Mouse (Mus musculus) left cerebral cortex, adult 18-20 months (tissue): ENCODE data around the gene Atp5k. TPM values are rescaled to one million over a fixed set of nuclear protein-coding genes. Genes with fewer than 3 reads are reported as not detected.
A peak's percentile ranks its signal among the peaks of the same experiment; 100 is the strongest.

ENCODE experiments used
- DNase-seq, 2 experiments: peaks; one replicate each; pipeline ENCODE4 v3.0.0; 2021 to 2022; ENCODE audit warnings: low spot score in 2 of 2, mixed read lengths in 1 of 2
- long read RNA-seq, 2 experiments: library from polyadenylated mRNA; stranded (forward); transcript quantifications; one replicate each; pipeline ENCODE4 v2.0.0; 2021
- total RNA-seq, 2 experiments: library from RNA; stranded (reverse); gene quantifications; 2 replicates each; pipeline ENCODE4 v1.2.3; 2021

Atp5k gene
- 100 to 1,000 TPM; 232 to 256 TPM for total RNA-seq
- long read RNA-seq, experiment 1, transcript Atp5k-203 (3 exons, 563 nt): minor isoform, 7 of 139 reads
- long read RNA-seq, experiment 1, transcript Atp5k-201 (4 exons, 371 nt): major isoform, 126 of 139 reads
- long read RNA-seq, experiment 1, partial matches to known transcripts: 2 of 139 reads
- long read RNA-seq, experiment 1, other reads (novel, unspliced or antisense): 4 of 139 reads
- long read RNA-seq, experiment 2, transcript Atp5k-201 (4 exons, 371 nt): major isoform, 167 of 172 reads
- long read RNA-seq, experiment 2, partial matches to known transcripts: 1 of 172 reads
- long read RNA-seq, experiment 2, other reads (novel, unspliced or antisense): 0 of 172 reads

DNA sequence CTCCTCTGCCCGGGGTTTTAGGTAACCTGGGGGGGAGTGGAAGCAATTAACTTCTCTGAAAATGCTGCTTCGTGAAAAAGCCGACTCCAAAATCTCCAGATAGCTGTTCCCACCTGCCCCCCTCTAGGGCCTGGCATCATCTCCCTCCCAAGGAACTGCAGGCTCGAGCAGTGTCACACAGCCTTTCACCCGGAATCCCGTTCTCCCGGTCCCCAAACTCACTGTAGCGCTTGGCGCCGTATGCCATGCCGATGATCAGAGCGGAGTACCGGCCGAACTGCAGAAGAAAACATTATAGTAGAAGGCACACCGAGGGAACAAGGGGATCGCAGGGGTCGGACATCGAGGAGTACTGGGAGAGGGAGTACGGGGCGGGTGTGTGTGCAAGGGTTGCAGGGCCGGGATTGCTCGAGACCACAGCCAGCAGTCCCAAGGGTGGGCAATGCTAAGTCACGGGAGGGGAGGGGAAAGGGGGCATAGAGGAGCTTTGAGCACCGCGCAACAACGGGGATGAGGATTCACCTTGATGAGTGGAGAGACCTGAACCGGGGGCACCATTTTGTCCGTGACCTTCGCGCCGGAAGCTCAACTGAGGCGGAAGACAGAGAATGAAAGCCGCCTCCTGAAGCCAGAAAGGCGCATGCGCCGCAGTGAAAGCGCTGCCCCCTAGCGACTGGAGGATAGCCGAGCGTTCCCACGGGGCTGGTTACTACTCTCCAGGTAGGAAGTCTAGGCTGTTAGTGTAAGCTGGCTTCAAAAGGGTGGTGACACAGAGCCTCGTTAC lies at the start of gene Atp5k:
Atp5k (minus strand) TSS at position 645 of the 784 bp plus-strand sequence.
- DNase-seq: peak; percentile 95

DNA sequence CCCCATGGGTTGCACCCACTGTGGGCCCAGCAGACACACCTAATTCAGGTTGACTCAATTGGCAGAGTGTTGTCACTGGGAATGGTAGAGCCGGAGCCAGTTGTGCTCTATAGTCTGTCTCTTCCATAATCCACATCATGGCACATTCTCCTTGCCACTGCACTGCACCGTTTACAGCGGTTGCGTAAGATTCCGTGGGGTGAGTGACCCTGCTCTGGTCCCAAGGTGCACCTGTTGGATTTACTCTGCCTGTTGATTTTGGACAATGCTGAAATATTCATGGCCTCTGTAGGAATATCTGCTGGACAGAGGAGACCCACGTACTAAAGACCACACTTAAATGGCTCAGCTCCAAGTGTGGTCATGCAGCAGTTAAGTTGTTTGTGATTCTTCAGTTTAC lies 48.8 kb upstream of the Atp5k start:
- DNase-seq: no peak

DNA sequence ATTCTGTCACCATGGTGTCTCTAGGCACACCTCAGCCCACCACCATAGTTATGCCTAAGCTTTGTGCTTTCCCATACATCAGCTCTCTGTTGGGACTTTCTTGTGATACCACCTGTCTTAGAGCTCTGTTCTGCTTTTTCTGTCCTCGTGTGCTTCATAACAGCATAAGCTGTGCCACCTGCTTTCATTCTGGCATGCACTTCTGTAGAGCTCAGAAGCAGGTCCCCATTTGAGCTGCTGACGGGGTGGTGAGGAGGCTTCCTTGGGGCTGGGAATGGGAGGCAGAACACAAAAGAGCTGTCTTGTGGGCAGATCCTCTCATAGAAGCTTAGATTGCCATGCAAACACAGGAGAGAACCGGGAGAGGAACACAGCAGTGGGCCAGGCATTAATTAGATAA lies 41.7 kb upstream of the Atp5k start:
- no peak for DNase-seq

DNA sequence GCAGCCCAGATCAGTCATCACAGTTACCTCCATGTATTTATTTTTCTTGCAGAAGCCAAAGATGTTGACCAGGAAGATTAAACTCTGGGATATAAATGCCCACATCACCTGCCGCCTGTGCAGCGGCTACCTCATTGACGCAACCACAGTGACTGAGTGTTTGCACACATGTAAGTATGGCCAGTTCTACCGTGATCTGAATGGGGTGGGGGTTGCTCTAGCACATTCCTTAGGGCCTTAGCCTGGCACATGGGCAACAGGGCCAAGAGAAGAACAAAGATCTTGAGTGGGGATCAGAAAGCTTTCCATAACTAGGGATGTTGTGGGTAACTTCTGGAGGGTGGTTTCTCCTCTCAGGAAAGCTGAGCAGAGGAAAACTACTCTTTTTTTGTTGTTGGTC lies 39.5 kb upstream of the Atp5k start:
- DNase-seq: no peak

DNA sequence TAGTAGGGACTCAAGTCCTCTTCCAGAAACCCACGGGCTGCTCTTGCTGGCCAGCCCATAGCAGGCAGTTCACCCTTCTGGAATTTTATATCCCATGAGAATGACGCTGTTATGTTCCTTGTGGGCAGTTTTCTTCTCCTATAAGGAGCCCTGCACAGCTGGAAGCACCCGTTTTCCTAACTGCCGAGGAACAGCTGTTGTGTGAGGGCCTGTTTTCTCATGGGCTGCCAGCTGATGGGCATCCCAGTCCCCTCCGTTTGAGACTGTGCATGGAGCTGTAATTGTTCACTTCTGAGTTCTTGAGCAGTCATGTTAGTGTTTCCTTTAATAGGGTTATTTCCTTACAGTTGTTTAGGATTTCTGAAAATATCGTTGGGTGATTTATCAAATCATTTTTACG lies 35.4 kb upstream of the Atp5k start:
- DNase-seq: no peak

DNA sequence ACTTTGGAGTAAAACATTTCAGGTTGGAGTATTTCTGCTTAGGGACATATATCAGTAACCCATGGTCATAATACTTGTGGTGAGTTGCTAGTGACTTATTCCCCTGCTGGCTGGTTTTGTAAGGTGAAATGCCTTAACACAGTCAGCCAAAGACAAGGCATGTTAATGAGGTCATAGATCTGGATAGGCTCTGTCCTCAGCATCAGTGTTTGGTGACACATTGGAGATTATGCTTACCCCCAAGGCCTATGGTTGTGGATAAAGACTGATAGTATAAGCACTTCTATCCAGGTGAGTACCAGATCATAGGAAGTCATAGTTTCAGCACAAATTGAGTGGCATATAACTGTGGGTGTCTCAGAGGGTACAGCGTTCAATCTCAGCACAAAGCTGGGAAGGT lies 32.4 kb upstream of the Atp5k start:
- DNase-seq: no peak

- no peak for DNase-seq
These were observed 31.1 kb upstream of the Atp5k start for GRCm38 (mm10) chr5:108465131-108465891.

GRCm38 (mm10) chr5:108462446-108462845 lies 28.2 kb upstream of the Atp5k start:
- DNase-seq: no peak

- peak; percentile 95 to 97 for DNase-seq
These were observed 27.1 kb upstream of the Atp5k start, which contains the start of gene Pcgf3 for GRCm38 (mm10) chr5:108461082-108462065. Gene Pcgf3, plus strand, starts transcription at chr5:108461232.

GRCm38 (mm10) chr5:108460461-108460860 lies 26.2 kb upstream of the Atp5k start:
- DNase-seq: no peak

DNA sequence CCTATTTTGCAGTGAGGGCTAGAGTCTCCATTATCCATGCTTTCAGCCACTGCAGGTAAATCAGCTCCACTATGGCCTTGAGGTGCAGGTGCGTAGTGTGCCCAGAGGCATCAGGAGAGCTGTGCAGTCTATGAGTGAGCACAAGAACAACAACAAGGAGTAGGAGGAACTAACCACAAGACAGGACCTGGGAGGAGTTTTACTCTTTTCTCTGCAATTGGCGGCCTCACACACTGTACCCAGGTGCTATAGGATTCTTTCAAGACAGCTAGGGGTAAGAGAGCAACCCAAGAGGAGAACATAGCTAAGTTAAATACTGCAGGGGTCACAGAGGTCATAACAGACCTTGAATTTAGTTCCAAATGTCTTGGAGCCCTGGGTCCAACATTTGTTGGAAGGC lies 24.5 kb upstream of the Atp5k start:
- DNase-seq: no peak

DNA sequence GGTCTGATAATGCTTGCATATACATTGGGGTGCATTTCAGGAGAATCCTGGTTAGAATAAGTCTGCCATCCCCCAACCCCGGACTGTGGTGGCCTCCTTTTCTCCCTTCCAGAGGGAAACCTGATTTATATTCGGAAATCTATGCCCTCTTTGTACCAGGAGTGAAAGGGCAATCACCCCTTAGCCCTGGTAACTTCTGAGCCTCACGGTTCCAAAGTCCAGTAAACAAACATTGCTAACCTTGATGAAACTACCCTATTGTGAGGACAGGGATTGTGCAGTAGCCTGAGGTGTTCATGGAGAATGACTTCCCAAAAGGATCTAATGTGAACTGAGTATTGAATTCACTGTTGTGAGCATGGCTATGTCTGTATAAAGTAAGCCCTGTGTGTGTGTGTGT lies 19.8 kb upstream of the Atp5k start:
- no peak for DNase-seq

- no peak for DNase-seq
These were observed 18.2 kb upstream of the Atp5k start for GRCm38 (mm10) chr5:108452422-108452821.

DNA sequence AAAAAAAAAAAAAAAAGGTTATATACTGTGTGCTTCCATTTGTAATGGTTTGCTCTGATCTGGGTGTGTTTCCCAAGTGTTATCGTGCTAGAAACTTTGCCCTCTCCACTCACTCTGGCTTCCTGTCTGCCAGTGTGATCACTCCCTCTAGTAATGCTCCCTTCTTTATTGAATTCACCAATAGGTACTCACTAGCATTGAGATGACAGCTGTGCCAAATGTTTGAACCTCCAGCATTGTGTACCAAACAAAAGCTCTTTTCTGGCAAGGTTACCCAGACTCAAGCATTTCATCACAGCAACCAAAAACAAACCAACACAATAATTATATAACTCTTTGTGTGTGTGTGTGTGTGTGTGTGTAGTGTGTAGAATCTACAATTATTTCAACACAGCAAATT lies 17.4 kb upstream of the Atp5k start:
- DNase-seq: no peak

GRCm38 (mm10) chr5:108450837-108451540 lies 16.7 kb upstream of the Atp5k start:
- DNase-seq: no peak

DNA sequence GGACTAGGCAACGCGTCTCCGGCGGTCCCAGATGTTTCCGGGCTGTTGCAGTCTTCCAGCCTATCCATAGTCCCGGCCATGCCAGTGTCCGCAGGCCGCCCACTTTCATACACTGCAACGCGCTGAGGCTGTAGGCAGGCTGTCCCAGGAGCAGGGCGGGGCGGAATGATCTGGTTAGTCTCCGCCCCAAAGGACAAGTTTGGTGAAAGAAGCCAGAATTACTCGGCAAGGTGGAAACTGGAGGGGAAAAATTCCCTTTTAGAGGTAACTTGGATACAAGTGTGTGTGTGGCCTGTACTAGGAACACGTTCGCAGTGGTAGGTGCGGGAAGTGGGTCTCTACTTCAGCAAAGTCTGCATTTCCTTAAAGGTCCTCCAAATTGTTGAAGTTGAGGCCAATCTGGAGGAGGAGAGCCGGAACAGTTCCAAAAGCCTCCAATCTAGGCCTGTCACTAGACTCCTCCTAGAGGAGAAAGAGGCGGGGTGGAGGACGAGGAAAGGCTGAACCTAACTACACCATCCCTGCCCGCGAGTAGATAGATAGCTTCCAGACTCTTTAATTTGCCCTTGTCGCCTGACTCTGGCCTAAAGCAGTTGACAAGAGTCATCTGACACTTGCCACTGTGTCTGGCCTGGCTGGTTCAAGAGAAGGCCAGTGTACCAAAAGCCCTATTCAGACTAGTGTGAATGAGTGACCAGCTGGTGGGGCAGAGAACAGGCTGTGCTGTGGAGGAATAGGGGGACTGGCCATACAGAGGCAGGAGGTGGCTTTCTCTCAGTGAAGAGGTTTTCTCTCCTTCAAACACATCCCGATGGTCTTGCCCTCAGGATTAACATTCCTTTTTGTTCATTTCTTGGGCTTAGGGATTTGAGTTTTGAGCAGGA lies 14.8 kb upstream of the Atp5k start, which contains the start of gene Mfsd7a:
Mfsd7a (minus strand) TSS at position 107 of the 884 bp plus-strand sequence.
- DNase-seq: peak in 1 of 2 experiments; percentile 14

DNA sequence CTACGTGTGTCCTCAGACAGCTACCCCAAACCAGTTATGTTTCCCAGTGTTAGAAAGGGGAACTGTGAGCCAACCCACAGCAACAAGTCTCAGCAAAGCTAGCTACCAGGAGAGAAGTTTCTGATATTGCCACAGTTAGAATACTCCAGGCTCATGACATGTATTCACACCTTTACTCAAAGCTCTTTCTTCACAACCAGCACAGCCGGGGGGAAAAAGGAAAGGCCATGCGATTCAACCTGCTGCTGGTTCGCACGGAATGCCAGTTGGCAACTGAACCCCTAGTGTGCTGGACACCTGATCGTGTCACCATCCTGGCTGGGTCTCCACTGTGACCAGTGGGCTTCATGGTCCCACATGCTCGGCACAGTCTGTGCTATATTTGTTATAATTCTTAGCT lies 13.6 kb upstream of the Atp5k start:
- DNase-seq: no peak

DNA sequence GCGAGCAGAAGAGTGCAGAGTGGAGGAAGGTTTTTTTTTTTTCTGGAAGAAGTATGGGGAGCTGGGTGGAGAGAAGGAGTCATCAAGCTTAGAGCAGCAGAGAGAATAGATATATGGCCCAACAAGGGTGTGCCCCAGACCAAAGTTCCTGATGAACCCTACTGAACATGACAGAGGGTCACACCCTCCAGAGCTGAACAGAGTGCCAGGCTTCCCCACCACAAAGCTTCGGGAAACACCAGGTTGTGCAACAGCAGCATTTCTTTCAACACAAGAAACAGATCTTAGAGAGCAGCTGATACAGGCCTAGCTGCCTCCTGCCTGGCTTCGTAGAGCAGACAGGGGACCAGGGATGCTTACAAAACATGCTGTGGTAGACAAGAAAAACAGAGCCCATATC lies 12.7 kb upstream of the Atp5k start:
- DNase-seq: no peak

GRCm38 (mm10) chr5:108436101-108436500 lies 1.9 kb upstream of the Atp5k start:
- DNase-seq: no peak
